Mouse (Mus musculus) olfactory bulb, adult 2 months (tissue): ENCODE measurements around the gene Iqgap3.

Experiments used
- CTCF ChIP-seq: fragments of 200-500 bp; IDR thresholded peaks from 2 replicates; pipeline ENCODE4 v1.5.1; 2012; ENCODE audit warnings: low read depth, mild to moderate bottlenecking, low read length, moderate library complexity; ENCODE audit not compliant: insufficient read depth
- POLR2A ChIP-seq: fragments of 200-500 bp; IDR thresholded peaks from 2 replicates; pipeline ENCODE4 v1.6.1; 2012; ENCODE audit warnings: mild to moderate bottlenecking, low read depth, low read length, moderate library complexity; ENCODE audit not compliant: insufficient read depth

GRCm38 (mm10) chr3:88152056-88152455 is 70.3 kb downstream of the Iqgap3 start:
- no peak for TF ChIP-seq CTCF
- no peak; the same call in 1 of the 2 replicates for TF ChIP-seq POLR2A
